ENCODE assay signal across 11 mouse cellular contexts in genomic region chr11:51823963-51824753, GRCm38 (mm10). TPM values are rescaled to one million over a fixed set of nuclear protein-coding genes. Genes with fewer than 3 reads are reported as not detected.
A peak's percentile ranks its signal among the peaks of the same experiment; 100 is the strongest.
DNase-seq lines count a peak whose midpoint lies in the region; ATAC-seq and TF ChIP-seq lines count a peak whose summit lies in the region.
"Had no signal": no experiment of that assay in that cellular context is flagged by ENCODE, and none has a peak within 500 bp of the region (broad histone marks: within the 10 kb centered on the region; RNA-seq: fewer than 3 reads in every experiment).

No protein-coding gene starts in this region.

- TF ChIP-seq CTCF in liver, adult 2 months (IDR thresholded peaks at IDR 0.05; ENCODE audit: low read depth, low read length) = no peak
- TF ChIP-seq CTCF in lung, adult 2 months (IDR thresholded peaks at IDR 0.05; ENCODE audit: insufficient read depth, low read length) = no peak
- TF ChIP-seq CTCF in forebrain, postnatal 0 days (IDR thresholded peaks at IDR 0.05; ENCODE audit: low read depth) = no peak

- no peak overlapping the region for H3K4me3 ChIP-seq in liver, adult 2 months (ENCODE audit: insufficient read depth, low read depth, low read length)
- H3K4me3 ChIP-seq in lung, adult 2 months (replicated peaks; ENCODE audit: extremely low read depth, low read depth, low read length) = no peak overlapping the region
- H3K4me3 ChIP-seq in forebrain, postnatal 0 days (ENCODE audit: low read depth, low read length) = no peak overlapping the region
- H3K4me3 ChIP-seq: layer of hippocampus, adult 2 months had no signal

- no peaks in the 10 kb centered on the region for H3K9me3 ChIP-seq in forebrain, postnatal 0 days (ENCODE audit: low read length)

- H3K79me2 ChIP-seq in liver, adult 2 months (ENCODE audit: control insufficient read depth, insufficient read depth, low read length) = no peaks in the 10 kb centered on the region

- peak; percentile 86 for DNase-seq in liver, adult 2 months (ENCODE audit: extremely low read depth, low read depth, low spot score)
- DNase-seq in liver = no peak
- DNase-seq in adrenal gland, postnatal 25 days = peak; percentile 61
- DNase-seq in fat pad, adult 2 months (ENCODE audit: extremely low read depth, low read depth, low spot score) = peak; percentile 69
- DNase-seq in lung, adult 2 months = peak; percentile 72
- no peak for DNase-seq in yolk sac, embryonic 10.5 days (ENCODE audit: low spot score)
- no peak for DNase-seq in forebrain, postnatal 0 days
- DNase-seq in urinary bladder, postnatal 10 days (ENCODE audit: low spot score) = no peak

- no peaks in the 10 kb centered on the region for H3K27me3 ChIP-seq in liver, adult 2 months (ENCODE audit: control insufficient read depth, insufficient read depth, low read length)
- no peaks in the 10 kb centered on the region for H3K27me3 ChIP-seq in forebrain, postnatal 0 days (ENCODE audit: insufficient read depth, low read length)
- H3K27me3 ChIP-seq: Patski had no signal

- no peak overlapping the region for H3K4me2 ChIP-seq in forebrain, postnatal 0 days (ENCODE audit: low read depth)

- H3K9ac ChIP-seq in liver, adult 2 months (ENCODE audit: low read depth, low read length) = no peak overlapping the region
- H3K9ac ChIP-seq in forebrain, postnatal 0 days = no peak overlapping the region

- H3K27ac ChIP-seq in liver, adult 2 months (replicated peaks; ENCODE audit: insufficient read depth, low read depth, low read length) = peak overlapping the region; percentile 15
- no peak overlapping the region for H3K27ac ChIP-seq in forebrain, postnatal 0 days (ENCODE audit: low read depth, low read length)
- H3K27ac ChIP-seq: layer of hippocampus, adult 2 months; macrophage had no signal

- ATAC-seq in forebrain, postnatal 0 days = no peak
- ATAC-seq: Patski had no signal

- no peak for TF ChIP-seq POLR2A in liver, adult 2 months (IDR thresholded peaks at IDR 0.05; ENCODE audit: extremely low read depth, insufficient read depth, low read length)
- no peak for TF ChIP-seq POLR2A in lung, adult 2 months (IDR thresholded peaks at IDR 0.05; ENCODE audit: borderline replicate concordance, extremely low read depth, low read depth, low read length)

- H3K36me3 ChIP-seq in liver, adult 2 months (ENCODE audit: control insufficient read depth, insufficient read depth, low read length) = peaks cover 9% of the 10 kb centered on the region; the same call in 1 of the 2 replicates
- H3K36me3 ChIP-seq in forebrain, postnatal 0 days (ENCODE audit: insufficient read depth) = 0 out of 2 replicates have a peak, but pooled peaks cover 4% of the 10 kb centered on the region

- WGBS in liver, adult 2 months = 19% methylated on average over 3 of the region's 3 CpGs
- WGBS in lung, adult 2 months = 70% methylated on average over 3 of the region's 3 CpGs
- WGBS in forebrain, postnatal 0 days = 88% methylated on average over 3 of the region's 3 CpGs

- peaks cover 15% of the 10 kb centered on the region for H3K4me1 ChIP-seq in liver, adult 2 months (ENCODE audit: control insufficient read depth, insufficient read depth, low read length)
- H3K4me1 ChIP-seq in lung, adult 2 months (ENCODE audit: control insufficient read depth, insufficient read depth, low read length) = no peaks in the 10 kb centered on the region; the same call in 1 of the 2 replicates
- H3K4me1 ChIP-seq in forebrain, postnatal 0 days (ENCODE audit: insufficient read depth) = no peaks in the 10 kb centered on the region

RNA-seq across cellular contexts. Expression of gene Jade2, which starts 33.3 kb away (rescaled TPM):
- total RNA-seq in liver, adult 2 months (2014; rRNA removed) = 2.7 and 3.7 TPM in 2 replicates
- polyA plus RNA-seq in liver, adult 2 months (2012; rRNA removed) = 3.6 and 4.1 TPM in 2 replicates
- 16.3 and 19.8 TPM in 2 replicates for total RNA-seq in adrenal gland, postnatal 25 days (2021)
- polyA plus RNA-seq in lung, adult 2 months (2012; rRNA removed) = 23.6 and 33.3 TPM in 2 replicates
- total RNA-seq in forebrain, postnatal 0 days (2014; rRNA removed) = 1.9 and 3.3 TPM in 2 replicates
- 0.34 and 0.56 TPM in 2 replicates for polyA plus RNA-seq in forebrain, postnatal 0 days (2015; fragmentation: Nextera tagmentation; extraction: Ambion mirVana)

Comparison
In these comparisons a context has a peak if more than half of its experiments do, and no peak if none do; other contexts are left out.
1. DNase-seq: peak in liver, adult 2 months (single experiment), adrenal gland, postnatal 25 days (single experiment), fat pad, adult 2 months (single experiment) and lung, adult 2 months (single experiment); none in liver (single experiment), yolk sac, embryonic 10.5 days (single experiment), forebrain, postnatal 0 days (single experiment) and urinary bladder, postnatal 10 days (single experiment).